Mouse (Mus musculus): ENCODE data around the gene Cadm4. TPM values are rescaled to one million over a fixed set of nuclear protein-coding genes. Genes with fewer than 3 reads are reported as not detected.

Cadm4 gene
- polyA plus RNA-seq, 1 experiment from 2014 or later, result 12.6 TPM

GRCm38 (mm10) chr7:24459843-24460242 is 22.0 kb upstream of the Cadm4 start:
- ATAC-seq (ENCODE audit: low FRiP score), result no peak

GRCm38 (mm10) chr7:24461376-24462051 is 20.3 kb upstream of the Cadm4 start:
- ATAC-seq (ENCODE audit: low FRiP score), result no peak
- H3K4me2 ChIP-seq (replicated peaks; ENCODE audit: low read depth, low read length), result no peak overlapping the region
- H3K9ac ChIP-seq (ENCODE audit: low read depth, low read length), result no peak overlapping the region
- no peak for DNase-seq (ENCODE audit: low spot score)
- H3K27ac ChIP-seq (ENCODE audit: low read depth, low read length), result no peak overlapping the region
- peaks cover 2% of the 10 kb centered on the region; the same call in 1 of the 2 replicates for H3K4me1 ChIP-seq (replicated peaks; ENCODE audit: control insufficient read depth, insufficient read depth, low read length)
- 70% methylated on average over 14 of the region's 14 CpGs for WGBS
- no peak overlapping the region for H3K4me3 ChIP-seq (ENCODE audit: low read depth, low read length)
- no peaks in the 10 kb centered on the region for H3K36me3 ChIP-seq (ENCODE audit: control insufficient read depth, insufficient read depth, low read length)
- no peaks in the 10 kb centered on the region for H3K9me3 ChIP-seq (ENCODE audit: control insufficient read depth, low read length)
- H3K27me3 ChIP-seq (ENCODE audit: control insufficient read depth, insufficient read depth, low read length), result no peaks in the 10 kb centered on the region

More at GRCm38 (mm10) chr7:24459843-24460242, 22.0 kb upstream of the Cadm4 start:
- H3K27ac ChIP-seq (ENCODE audit: low read depth, low read length), result no peak overlapping the region
- no peak for DNase-seq (ENCODE audit: low spot score)
- no peaks in the 10 kb centered on the region for H3K36me3 ChIP-seq (ENCODE audit: control insufficient read depth, insufficient read depth, low read length)
- H3K4me3 ChIP-seq (ENCODE audit: low read depth, low read length), result no peak overlapping the region
- no peaks in the 10 kb centered on the region for H3K27me3 ChIP-seq (ENCODE audit: control insufficient read depth, insufficient read depth, low read length)
- H3K4me2 ChIP-seq (replicated peaks; ENCODE audit: low read depth, low read length), result no peak overlapping the region
- no peak overlapping the region for H3K9ac ChIP-seq (ENCODE audit: low read depth, low read length)
- H3K9me3 ChIP-seq (ENCODE audit: control insufficient read depth, low read length), result no peaks in the 10 kb centered on the region
- peaks cover 2% of the 10 kb centered on the region; the same call in 1 of the 2 replicates for H3K4me1 ChIP-seq (replicated peaks; ENCODE audit: control insufficient read depth, insufficient read depth, low read length)
- 64% methylated on average over 3 of the region's 3 CpGs for WGBS

- no peaks in the 10 kb centered on the region for H3K9me3 ChIP-seq (ENCODE audit: control insufficient read depth, low read length)
- ATAC-seq (ENCODE audit: low FRiP score) (peak; percentile 61), DNase-seq (ENCODE audit: low spot score) (peak; percentile 61)
- peak within 1 kb of the TSS; percentile 45; the same call in 1 of the 2 replicates for H3K27ac ChIP-seq (ENCODE audit: low read depth, low read length)
- no peak within 1 kb of the TSS for H3K9ac ChIP-seq (ENCODE audit: low read depth, low read length)
- H3K27me3 ChIP-seq (ENCODE audit: control insufficient read depth, insufficient read depth, low read length), result no peaks in the 10 kb centered on the region
- 8% methylated on average over 27 of the region's 27 CpGs for WGBS
- H3K4me1 ChIP-seq (replicated peaks; ENCODE audit: control insufficient read depth, insufficient read depth, low read length), result peaks cover 2% of the 10 kb centered on the region; the same call in 1 of the 2 replicates
- H3K4me3 ChIP-seq (ENCODE audit: low read depth, low read length), result no peak within 1 kb of the TSS
- no peak within 1 kb of the TSS for H3K4me2 ChIP-seq (replicated peaks; ENCODE audit: low read depth, low read length)
- H3K36me3 ChIP-seq (ENCODE audit: control insufficient read depth, insufficient read depth, low read length), result no peaks in the 10 kb centered on the region
Measured at GRCm38 (mm10) chr7:24462388-24463319, 19.2 kb upstream of the Cadm4 start, which contains the start of gene Plaur. TSS of gene Plaur (plus strand) at chr7:24462484.

- DNase-seq (ENCODE audit: low spot score) (no peak), ATAC-seq (ENCODE audit: low FRiP score) (no peak)
- Histone ChIP-seq H3K4me2 (replicated peaks; ENCODE audit: low read depth, low read length) (no peak overlapping the region), H3K27ac (ENCODE audit: low read depth, low read length) (no peak overlapping the region), H3K4me1 (replicated peaks; ENCODE audit: control insufficient read depth, insufficient read depth, low read length) (peaks cover 2% of the 10 kb centered on the region; the same call in 1 of the 2 replicates), H3K27me3 (ENCODE audit: control insufficient read depth, insufficient read depth, low read length) (no peaks in the 10 kb centered on the region), H3K36me3 (ENCODE audit: control insufficient read depth, insufficient read depth, low read length) (no peaks in the 10 kb centered on the region), H3K9ac (ENCODE audit: low read depth, low read length) (no peak overlapping the region), H3K9me3 (ENCODE audit: control insufficient read depth, low read length) (no peaks in the 10 kb centered on the region), H3K4me3 (ENCODE audit: low read depth, low read length) (no peak overlapping the region)
- 86% methylated on average over 6 of the region's 6 CpGs for WGBS
Measured at GRCm38 (mm10) chr7:24466835-24467234, 15.0 kb upstream of the Cadm4 start.

GRCm38 (mm10) chr7:24467886-24468285 is 13.9 kb upstream of the Cadm4 start:
- no peaks in the 10 kb centered on the region for H3K36me3 ChIP-seq (ENCODE audit: control insufficient read depth, insufficient read depth, low read length)
- no peak overlapping the region for H3K27ac ChIP-seq (ENCODE audit: low read depth, low read length)
- H3K9ac ChIP-seq (ENCODE audit: low read depth, low read length), result no peak overlapping the region
- 0 out of 2 replicates have a peak, but pooled peaks cover 2% of the 10 kb centered on the region for H3K4me1 ChIP-seq (replicated peaks; ENCODE audit: control insufficient read depth, insufficient read depth, low read length)
- H3K27me3 ChIP-seq (ENCODE audit: control insufficient read depth, insufficient read depth, low read length), result no peaks in the 10 kb centered on the region
- H3K4me3 ChIP-seq (ENCODE audit: low read depth, low read length), result no peak overlapping the region
- no peak for DNase-seq (ENCODE audit: low spot score)
- no peak for ATAC-seq (ENCODE audit: low FRiP score)
- no peaks in the 10 kb centered on the region for H3K9me3 ChIP-seq (ENCODE audit: control insufficient read depth, low read length)
- 87% methylated on average over 5 of the region's 5 CpGs for WGBS
- H3K4me2 ChIP-seq (replicated peaks; ENCODE audit: low read depth, low read length), result no peak overlapping the region

GRCm38 (mm10) chr7:24469126-24469525 is 12.7 kb upstream of the Cadm4 start:
- no peak for DNase-seq (ENCODE audit: low spot score)
- no peak overlapping the region for H3K4me3 ChIP-seq (ENCODE audit: low read depth, low read length)
- no peaks in the 10 kb centered on the region for H3K4me1 ChIP-seq (replicated peaks; ENCODE audit: control insufficient read depth, insufficient read depth, low read length)
- no peak overlapping the region for H3K4me2 ChIP-seq (replicated peaks; ENCODE audit: low read depth, low read length)
- no peak for ATAC-seq (ENCODE audit: low FRiP score)
- H3K27me3 ChIP-seq (ENCODE audit: control insufficient read depth, insufficient read depth, low read length), result no peaks in the 10 kb centered on the region
- 91% methylated on average over 3 of the region's 3 CpGs for WGBS
- H3K9ac ChIP-seq (ENCODE audit: low read depth, low read length), result no peak overlapping the region
- no peaks in the 10 kb centered on the region for H3K9me3 ChIP-seq (ENCODE audit: control insufficient read depth, low read length)
- no peak overlapping the region for H3K27ac ChIP-seq (ENCODE audit: low read depth, low read length)
- no peaks in the 10 kb centered on the region for H3K36me3 ChIP-seq (ENCODE audit: control insufficient read depth, insufficient read depth, low read length)

- Histone ChIP-seq H3K4me3 (ENCODE audit: low read depth, low read length) (no peak overlapping the region), H3K4me1 (replicated peaks; ENCODE audit: control insufficient read depth, insufficient read depth, low read length) (no peaks in the 10 kb centered on the region), H3K27me3 (ENCODE audit: control insufficient read depth, insufficient read depth, low read length) (no peaks in the 10 kb centered on the region), H3K27ac (ENCODE audit: low read depth, low read length) (no peak overlapping the region), H3K36me3 (ENCODE audit: control insufficient read depth, insufficient read depth, low read length) (no peaks in the 10 kb centered on the region), H3K9ac (ENCODE audit: low read depth, low read length) (no peak overlapping the region), H3K4me2 (replicated peaks; ENCODE audit: low read depth, low read length) (no peak overlapping the region), H3K9me3 (ENCODE audit: control insufficient read depth, low read length) (no peaks in the 10 kb centered on the region)
- no peak for ATAC-seq (ENCODE audit: low FRiP score)
- WGBS, result 93% methylated on average over 7 of the region's 7 CpGs
- no peak for DNase-seq (ENCODE audit: low spot score)
Measured at GRCm38 (mm10) chr7:24470356-24470755, 11.5 kb upstream of the Cadm4 start.

- Histone ChIP-seq H3K4me2 (replicated peaks; ENCODE audit: low read depth, low read length) (no peak overlapping the region), H3K9me3 (ENCODE audit: control insufficient read depth, low read length) (no peaks in the 10 kb centered on the region), H3K4me1 (replicated peaks; ENCODE audit: control insufficient read depth, insufficient read depth, low read length) (no peaks in the 10 kb centered on the region), H3K36me3 (ENCODE audit: control insufficient read depth, insufficient read depth, low read length) (no peaks in the 10 kb centered on the region), H3K4me3 (ENCODE audit: low read depth, low read length) (no peak overlapping the region), H3K27me3 (ENCODE audit: control insufficient read depth, insufficient read depth, low read length) (no peaks in the 10 kb centered on the region), H3K9ac (ENCODE audit: low read depth, low read length) (no peak overlapping the region), H3K27ac (ENCODE audit: low read depth, low read length) (no peak overlapping the region)
- DNase-seq (ENCODE audit: low spot score) (no peak), ATAC-seq (ENCODE audit: low FRiP score) (no peak)
- WGBS, result 83% methylated on average over 6 of the region's 6 CpGs
Measured at GRCm38 (mm10) chr7:24472442-24472841, 9.4 kb upstream of the Cadm4 start.
